Mouse (Mus musculus): ENCODE data around the gene Prss48.

The Prss48 gene

DNA sequence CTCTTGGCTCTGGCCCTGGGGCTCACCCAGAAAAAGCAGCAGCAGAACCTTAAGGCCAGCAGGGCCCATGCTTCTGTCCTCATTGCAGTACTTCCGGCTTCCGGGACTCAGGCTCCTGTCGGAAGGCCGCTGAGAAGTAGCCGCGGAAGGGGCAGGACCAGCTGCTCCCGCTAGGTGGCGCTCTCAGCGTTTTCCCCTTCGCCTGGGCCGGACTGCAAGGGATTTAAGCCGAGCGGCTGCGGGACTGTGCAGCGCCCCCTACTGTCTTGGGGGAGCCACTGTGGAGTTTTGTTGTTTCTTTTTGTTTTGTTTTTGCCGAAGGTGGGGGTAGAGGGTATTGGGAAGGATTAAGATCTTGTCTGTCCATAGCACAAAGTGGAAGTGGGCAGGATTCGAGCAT, at the start of gene Prss48:
Gene Prss48 (minus strand): TSS at position 69 of the 400 bp plus-strand sequence.
- DNase-seq (ENCODE audit: low spot score) = no peak

DNA sequence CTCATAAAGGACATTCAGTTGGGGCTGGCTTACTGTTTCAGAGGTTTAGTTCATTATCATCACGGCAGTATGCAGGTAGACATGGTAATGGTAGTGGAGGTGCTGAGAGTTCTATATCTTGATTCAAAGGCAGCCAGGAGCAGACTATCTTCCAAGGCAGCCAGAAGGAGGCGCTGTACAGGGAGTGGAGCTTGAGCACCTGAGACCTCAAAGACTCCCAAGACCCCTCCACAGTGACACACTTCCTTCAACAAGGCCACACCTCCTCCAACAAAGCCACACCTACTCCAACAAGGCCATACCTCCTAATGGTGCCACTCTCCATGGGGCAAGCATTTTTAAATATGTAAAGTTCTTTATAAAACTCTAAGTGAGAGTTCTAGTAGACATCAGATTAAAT, 46.8 kb upstream of the Prss48 start:
- DNase-seq (ENCODE audit: low spot score) = no peak

GRCm38 (mm10) chr3:86047686-86048408, 45.6 kb upstream of the Prss48 start:
- DNase-seq (ENCODE audit: low spot score) = no peak

GRCm38 (mm10) chr3:86040286-86041201, 38.3 kb upstream of the Prss48 start:
- DNase-seq (ENCODE audit: low spot score) = no peak

DNA sequence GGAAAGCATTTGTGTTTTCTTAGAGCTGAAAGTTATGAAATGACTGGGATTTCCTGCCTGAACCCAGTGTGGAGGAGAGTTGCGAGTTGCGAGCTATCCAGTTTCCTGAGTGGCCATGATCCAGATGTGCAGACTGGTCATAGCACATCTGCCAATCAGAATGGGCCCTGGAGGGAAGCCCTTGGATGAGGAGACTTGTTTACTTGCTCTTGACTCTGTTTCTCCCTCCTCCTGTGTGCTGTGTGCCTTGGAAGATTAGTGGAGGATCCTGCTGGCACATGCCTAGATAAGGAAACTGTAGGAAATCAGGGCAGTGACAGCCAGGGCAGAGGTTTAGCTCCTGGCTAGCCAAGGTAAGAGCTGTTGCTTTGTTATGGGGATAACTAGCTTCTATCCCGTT, 36.4 kb upstream of the Prss48 start:
- no peak for DNase-seq (ENCODE audit: low spot score)

- DNase-seq (ENCODE audit: low spot score) = no peak
These were observed 35.7 kb upstream of the Prss48 start for GRCm38 (mm10) chr3:86037926-86038484.

GRCm38 (mm10) chr3:86033455-86034090, 31.3 kb upstream of the Prss48 start:
- no peak for DNase-seq (ENCODE audit: low spot score)

- DNase-seq (ENCODE audit: low spot score) = no peak
These were observed 28.3 kb upstream of the Prss48 start for GRCm38 (mm10) chr3:86030566-86030965.

- DNase-seq (ENCODE audit: low spot score) = no peak
These were observed 26.5 kb upstream of the Prss48 start for GRCm38 (mm10) chr3:86028658-86029375.

DNA sequence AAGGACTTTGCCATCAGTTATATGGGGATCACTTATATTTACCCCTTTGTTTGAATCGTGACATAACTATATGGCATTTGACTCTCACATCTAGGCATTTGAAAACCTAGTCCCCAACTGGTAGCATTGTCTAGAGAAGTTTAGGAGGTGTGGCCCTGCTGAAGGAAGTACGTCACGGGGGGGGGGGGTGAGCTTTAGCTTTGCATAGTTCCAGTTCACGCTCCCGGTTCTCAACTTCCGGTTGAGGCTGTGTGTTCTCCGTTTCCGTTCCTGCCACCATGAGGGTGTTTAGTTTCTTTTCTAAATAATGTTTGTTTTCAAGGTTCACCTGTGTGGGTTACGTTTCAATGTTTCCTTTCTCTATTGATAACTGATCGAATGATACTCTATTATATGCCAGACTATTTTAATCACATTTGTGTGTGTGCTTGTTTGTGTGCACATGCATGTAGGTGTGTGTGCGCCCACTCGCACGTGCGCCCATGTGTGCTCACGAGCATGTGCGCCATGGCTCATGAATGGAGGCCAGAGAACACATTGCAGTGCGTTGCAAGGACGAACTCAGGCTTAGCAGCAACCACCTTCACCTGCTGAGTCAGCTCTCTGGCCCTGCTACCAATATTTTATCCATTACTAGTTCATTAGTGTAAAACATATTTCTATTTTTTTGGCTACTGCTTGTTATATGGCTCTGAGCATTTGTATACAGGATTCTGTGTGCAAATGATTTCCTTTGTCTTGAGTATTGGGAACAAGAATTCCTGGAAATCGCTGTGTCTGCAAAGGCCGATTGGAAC, 23.2 kb upstream of the Prss48 start:
- DNase-seq (ENCODE audit: low spot score) = no peak

- DNase-seq (ENCODE audit: low spot score) = no peak
These were observed 21.9 kb upstream of the Prss48 start for GRCm38 (mm10) chr3:86024065-86024795.

DNA sequence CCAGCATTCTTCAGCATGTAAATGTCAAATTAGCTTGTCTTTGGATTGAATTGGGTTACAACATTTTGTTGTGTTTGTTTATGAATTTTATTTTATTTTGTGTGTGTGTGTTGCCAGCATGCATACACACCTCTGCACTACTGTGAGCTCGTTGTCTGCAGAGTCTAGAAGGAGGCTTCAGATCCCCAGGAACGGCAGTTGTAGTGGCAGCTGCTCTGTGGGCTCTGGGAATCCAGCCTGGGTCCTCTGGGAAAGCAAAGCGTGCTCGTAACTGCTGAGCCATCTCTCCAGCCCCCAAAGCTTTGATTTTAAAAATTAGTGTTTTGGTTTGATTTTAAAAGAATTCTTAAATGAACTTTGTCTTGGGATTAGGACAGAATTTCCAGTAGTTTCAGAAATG, 19.4 kb upstream of the Prss48 start:
- no peak for DNase-seq (ENCODE audit: low spot score)

- no peak for DNase-seq (ENCODE audit: low spot score)
These were observed 18.8 kb upstream of the Prss48 start for GRCm38 (mm10) chr3:86020921-86021650.

DNA sequence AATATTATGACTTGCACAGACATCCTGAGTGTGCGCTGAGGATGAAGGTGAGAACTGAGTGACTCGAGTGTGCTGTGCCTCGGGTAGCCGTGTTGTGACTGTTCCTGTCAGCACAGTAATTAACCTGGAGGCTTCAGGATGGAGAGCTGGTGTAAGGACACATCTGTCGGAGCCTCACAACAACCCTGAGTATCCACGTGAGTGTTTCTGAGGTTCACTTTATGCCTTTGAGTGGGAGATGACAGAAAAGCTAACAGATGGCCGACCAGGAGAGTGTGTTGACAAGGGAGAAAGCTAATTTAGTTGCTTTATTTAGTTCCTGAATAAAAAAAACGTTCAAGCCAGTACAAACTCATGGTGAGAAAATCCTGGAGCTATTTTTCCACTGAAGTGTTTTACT, 15.2 kb upstream of the Prss48 start:
- no peak for DNase-seq (ENCODE audit: low spot score)

DNA sequence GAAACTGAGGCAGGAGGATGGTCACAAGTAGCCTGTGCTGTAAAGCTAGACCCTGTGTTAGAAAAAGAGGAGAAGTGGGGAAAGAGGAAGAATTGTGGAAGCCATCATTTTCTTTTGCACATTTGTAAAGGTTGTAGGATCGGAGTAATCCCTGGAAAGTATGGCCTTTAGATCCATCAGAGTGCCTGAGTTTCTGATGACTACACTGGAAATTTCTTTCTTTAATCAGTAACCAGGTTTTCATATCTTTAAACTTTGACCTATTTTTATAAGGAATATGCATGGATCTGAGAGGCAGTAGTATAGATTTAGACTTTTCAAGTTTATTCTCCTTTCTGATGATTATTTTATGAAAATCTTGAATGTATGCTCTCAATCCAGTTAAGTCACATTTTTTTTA, 14.7 kb upstream of the Prss48 start:
- no peak for DNase-seq (ENCODE audit: low spot score)

DNA sequence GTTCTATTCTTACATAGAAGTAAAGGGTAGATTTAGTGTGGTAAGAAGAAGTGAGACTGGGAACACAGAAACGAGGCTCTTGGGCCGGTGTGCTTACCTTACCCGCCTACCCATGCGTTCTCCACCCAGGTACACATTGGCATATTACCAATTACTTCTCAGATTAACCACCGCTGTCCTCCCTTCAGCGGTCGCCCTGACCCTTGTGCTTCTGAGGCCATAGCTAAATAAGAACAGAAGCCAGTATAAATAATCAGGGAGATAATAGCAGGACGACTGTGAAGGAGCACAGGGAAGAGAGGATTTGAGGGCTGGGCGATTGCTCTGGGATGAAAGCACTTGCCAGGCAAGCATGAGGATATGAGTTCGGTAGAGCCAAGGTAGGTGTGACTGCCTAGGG, 11.5 kb upstream of the Prss48 start:
- no peak for DNase-seq (ENCODE audit: low spot score)

- no peak for DNase-seq (ENCODE audit: low spot score)
These were observed 9.5 kb upstream of the Prss48 start for GRCm38 (mm10) chr3:86011833-86012232.

DNA sequence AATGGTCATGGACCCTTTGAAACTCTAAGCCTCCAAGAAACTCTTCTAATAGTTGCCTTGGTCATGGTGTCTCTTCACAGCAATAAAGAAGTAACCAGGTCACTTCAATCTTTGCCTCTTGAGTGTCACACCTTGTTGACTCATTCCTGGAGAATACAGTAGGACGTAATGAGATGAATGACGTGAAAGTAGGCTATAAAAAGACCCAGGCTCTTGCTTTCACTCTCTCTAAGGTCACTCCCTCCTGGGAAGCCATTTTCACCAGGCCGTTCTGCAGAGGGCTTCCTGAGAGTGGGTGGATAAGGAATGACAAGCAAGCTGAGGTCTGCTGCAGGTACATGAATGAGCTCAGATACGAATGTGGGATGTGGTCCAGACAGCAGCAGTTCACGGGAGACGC, 9.1 kb upstream of the Prss48 start:
- no peak for DNase-seq (ENCODE audit: low spot score)

DNA sequence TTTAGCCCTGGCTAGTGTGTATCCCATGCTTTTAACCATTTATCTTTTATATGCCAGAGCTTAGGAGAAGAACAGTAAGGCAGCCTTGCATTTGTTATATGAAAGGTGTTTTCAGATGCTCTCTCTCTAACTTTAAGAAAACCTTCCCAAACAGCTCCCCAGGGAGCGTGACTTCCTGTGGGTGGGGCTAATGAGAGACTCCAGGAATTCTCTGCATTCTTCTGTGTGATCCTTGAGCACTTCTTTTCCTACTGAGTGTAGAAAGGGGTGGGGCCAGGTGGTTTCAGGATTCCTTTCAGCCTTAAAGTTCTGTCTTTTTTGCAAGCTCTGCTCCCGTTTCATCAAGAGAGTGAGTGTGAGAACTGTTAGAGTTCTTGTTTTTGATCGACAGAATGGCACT, 8.3 kb upstream of the Prss48 start:
- DNase-seq (ENCODE audit: low spot score) = no peak

GRCm38 (mm10) chr3:86004751-86005150, 2.5 kb upstream of the Prss48 start:
- no peak for DNase-seq (ENCODE audit: low spot score)

All from retina, embryonic 14.5 days (tissue).